Comparison of ENCODE assay signal across 8 mouse cellular contexts in the genomic region with DNA sequence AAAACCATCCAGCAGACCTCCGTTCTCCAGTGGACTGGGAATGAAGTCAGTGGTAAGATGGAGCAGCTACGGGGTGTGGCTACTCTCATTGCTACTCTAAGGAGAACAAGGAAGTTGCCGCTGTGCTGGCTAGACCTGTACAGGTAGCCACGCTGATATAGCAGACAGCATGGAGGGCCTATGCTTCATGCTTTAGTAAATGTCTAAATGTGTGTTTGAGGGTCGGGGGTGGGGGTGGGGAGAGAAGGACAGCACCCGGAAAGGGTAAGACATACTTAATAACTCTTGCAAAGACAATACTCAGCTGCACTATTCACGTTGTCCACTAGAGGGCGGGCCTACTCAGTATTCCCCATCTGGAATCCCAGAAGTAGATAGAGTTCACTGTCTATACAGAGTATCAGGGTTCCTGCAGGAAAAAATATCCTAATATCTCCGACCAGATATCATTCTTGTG. TPM values are rescaled to one million over a fixed set of nuclear protein-coding genes. Genes with fewer than 3 reads are reported as not detected.
DNase-seq lines count a peak whose midpoint lies in the region; ATAC-seq lines count a peak whose summit lies in the region.

No protein-coding gene starts in this region.

- peak; percentile 89 for DNase-seq in 3T3-L1 (ENCODE audit: low read depth, low spot score)
- peak; percentile 59 for DNase-seq in adrenal gland, adult 2 months
- DNase-seq in embryo, embryonic 11 days: peak; percentile 81
- peak; percentile 58 to 74 for DNase-seq in gastrocnemius, postnatal 4 days (ENCODE audit: low spot score in 2 of 2)
- peak; percentile 77 for DNase-seq in left cerebral cortex, postnatal 4 days
- peak; percentile 93 for DNase-seq in midbrain, embryonic 14.5 days
- peak; percentile 36 to 72 for DNase-seq in spleen, postnatal 10 days (ENCODE audit: low spot score in 2 of 2)

- no peak overlapping the region; the same call in 1 of the 2 replicates for H3K4me3 ChIP-seq in intestine, embryonic 16.5 days (ENCODE audit: low read length)
- no peak overlapping the region for H3K4me3 ChIP-seq in midbrain, embryonic 14.5 days (replicated peaks; ENCODE audit: low read depth, low read length)

- intact Hi-C loops in left cerebral cortex, postnatal 4 days (cut with DNase I): loop anchor here (5.0 kb wide), 1 partner anchor 219 kb away; a partner anchor contains a TSS

- no peaks in the 10 kb centered on the region for H3K9me3 ChIP-seq in intestine, embryonic 16.5 days (ENCODE audit: control insufficient read depth, low read length)
- no peaks in the 10 kb centered on the region for H3K9me3 ChIP-seq in midbrain, embryonic 14.5 days (ENCODE audit: control insufficient read depth, low read length)

- whole genome bisulfite sequencing in intestine, embryonic 16.5 days: 26% methylated on average over 9 of the region's 9 CpGs
- 31% methylated on average over 9 of the region's 9 CpGs for WGBS in midbrain, embryonic 14.5 days

- peak; percentile 60 for ATAC-seq in intestine, embryonic 16.5 days
- ATAC-seq in midbrain, embryonic 14.5 days (ENCODE audit: low FRiP score, low TSS enrichment): peak; percentile 31; the same call in 1 of the 2 replicates

- no peaks in the 10 kb centered on the region for H3K27me3 ChIP-seq in intestine, embryonic 16.5 days (replicated peaks; ENCODE audit: control insufficient read depth, insufficient read depth, low read length)
- H3K27me3 ChIP-seq in midbrain, embryonic 14.5 days (ENCODE audit: control insufficient read depth, insufficient read depth, low read length): no peaks in the 10 kb centered on the region

- H3K9ac ChIP-seq in intestine, embryonic 16.5 days (ENCODE audit: low read depth, low read length): no peak overlapping the region
- no peak overlapping the region for H3K9ac ChIP-seq in midbrain, embryonic 14.5 days (replicated peaks; ENCODE audit: low read length)

- H3K27ac ChIP-seq in intestine, embryonic 16.5 days (ENCODE audit: low read length): no peak overlapping the region
- H3K27ac ChIP-seq in midbrain, embryonic 14.5 days (replicated peaks; ENCODE audit: low read depth, low read length): no peak overlapping the region

- H3K4me1 ChIP-seq in intestine, embryonic 16.5 days (ENCODE audit: control insufficient read depth, insufficient read depth, low read length): no peaks in the 10 kb centered on the region; the same call in 1 of the 2 replicates
- no peaks in the 10 kb centered on the region for H3K4me1 ChIP-seq in midbrain, embryonic 14.5 days (ENCODE audit: control insufficient read depth, insufficient read depth, low read length)

- H3K36me3 ChIP-seq in intestine, embryonic 16.5 days (ENCODE audit: control insufficient read depth, insufficient read depth, low read length): no peaks in the 10 kb centered on the region
- H3K36me3 ChIP-seq in midbrain, embryonic 14.5 days (ENCODE audit: control insufficient read depth, insufficient read depth, low read length): no peaks in the 10 kb centered on the region

- H3K4me2 ChIP-seq in intestine, embryonic 16.5 days (ENCODE audit: low read depth, low read length): no peak overlapping the region
- peak overlapping the region; percentile 34 for H3K4me2 ChIP-seq in midbrain, embryonic 14.5 days (ENCODE audit: low read length)

RNA-seq across cellular contexts. Expression of a gene that starts 26.4 kb away (rescaled TPM):
- total RNA-seq in adrenal gland, adult 2 months (2021): under 1 TPM; 0.69 to 0.98 TPM
- 0.48 TPM in 2 replicates for polyA plus RNA-seq in adrenal gland, adult 2 months (2012; rRNA removed)
- total RNA-seq in gastrocnemius, postnatal 4 days (2021): 10 to 100 TPM; 15.3 to 21.3 TPM
- 1.8 and 2.0 TPM in 2 replicates for polyA plus RNA-seq in intestine, embryonic 16.5 days (2015; fragmentation: Nextera tagmentation; extraction: Ambion mirVana)
- total RNA-seq in left cerebral cortex, postnatal 4 days (2021): 1 to 10 TPM; 1.5 to 1.7 TPM
- polyA plus RNA-seq in midbrain, embryonic 14.5 days (2014; fragmentation: Nextera tagmentation; extraction: Ambion mirVana): 0.40 and 0.83 TPM in 2 replicates

RNA-seq across cellular contexts. Expression of a gene that starts 40.8 kb away (rescaled TPM):
- not detected for total RNA-seq in adrenal gland, adult 2 months (2021)
- polyA plus RNA-seq in adrenal gland, adult 2 months (2012; rRNA removed): not detected in 2 replicates
- total RNA-seq in gastrocnemius, postnatal 4 days (2021): not detected
- not detected in 2 replicates for polyA plus RNA-seq in intestine, embryonic 16.5 days (2015; fragmentation: Nextera tagmentation; extraction: Ambion mirVana)
- total RNA-seq in left cerebral cortex, postnatal 4 days (2021): not detected
- polyA plus RNA-seq in midbrain, embryonic 14.5 days (2014; fragmentation: Nextera tagmentation; extraction: Ambion mirVana): not detected in 2 replicates

RNA-seq across cellular contexts. Expression of a gene that starts 57.1 kb away (rescaled TPM):
- 10 to 100 TPM in 1 of 2 experiments, 1 to 10 TPM in 1; 8.2 to 12.8 TPM for total RNA-seq in adrenal gland, adult 2 months (2021)
- polyA plus RNA-seq in adrenal gland, adult 2 months (2012; rRNA removed): 5.4 and 9.6 TPM in 2 replicates
- 1 to 10 TPM; 3.8 to 4.2 TPM for total RNA-seq in gastrocnemius, postnatal 4 days (2021)
- 3.6 and 4.8 TPM in 2 replicates for polyA plus RNA-seq in intestine, embryonic 16.5 days (2015; fragmentation: Nextera tagmentation; extraction: Ambion mirVana)
- total RNA-seq in left cerebral cortex, postnatal 4 days (2021): under 1 TPM; 0.48 to 0.52 TPM
- polyA plus RNA-seq in midbrain, embryonic 14.5 days (2014; fragmentation: Nextera tagmentation; extraction: Ambion mirVana): 0.13 and 0.26 TPM in 2 replicates

Comparison
In these comparisons a context has a peak if more than half of its experiments do, and no peak if none do; other contexts are left out.
1. RNA of a gene that starts 26.4 kb away (total RNA-seq): 15.3 to 21.3 TPM in gastrocnemius, postnatal 4 days; 1.5 to 1.7 TPM in left cerebral cortex, postnatal 4 days and 0.69 to 0.98 TPM in adrenal gland, adult 2 months; every median in the first group is over 4 times any median in the second.
2. Peak in every context shown above with its lines, with median percentiles within 50 percentile points of each other: DNase-seq.